Mouse (Mus musculus) c-Kit-positive CD71-positive TER-119-positive erythroid progenitor cells, embryonic 14.5 days (primary cell): ENCODE measurements around the gene Npas1.

Source experiments
- DNase-seq: peaks from one replicate; pipeline ENCODE4 v3.0.0-alpha.2; 2013; ENCODE audit warnings: low spot score

Npas1 gene

DNA sequence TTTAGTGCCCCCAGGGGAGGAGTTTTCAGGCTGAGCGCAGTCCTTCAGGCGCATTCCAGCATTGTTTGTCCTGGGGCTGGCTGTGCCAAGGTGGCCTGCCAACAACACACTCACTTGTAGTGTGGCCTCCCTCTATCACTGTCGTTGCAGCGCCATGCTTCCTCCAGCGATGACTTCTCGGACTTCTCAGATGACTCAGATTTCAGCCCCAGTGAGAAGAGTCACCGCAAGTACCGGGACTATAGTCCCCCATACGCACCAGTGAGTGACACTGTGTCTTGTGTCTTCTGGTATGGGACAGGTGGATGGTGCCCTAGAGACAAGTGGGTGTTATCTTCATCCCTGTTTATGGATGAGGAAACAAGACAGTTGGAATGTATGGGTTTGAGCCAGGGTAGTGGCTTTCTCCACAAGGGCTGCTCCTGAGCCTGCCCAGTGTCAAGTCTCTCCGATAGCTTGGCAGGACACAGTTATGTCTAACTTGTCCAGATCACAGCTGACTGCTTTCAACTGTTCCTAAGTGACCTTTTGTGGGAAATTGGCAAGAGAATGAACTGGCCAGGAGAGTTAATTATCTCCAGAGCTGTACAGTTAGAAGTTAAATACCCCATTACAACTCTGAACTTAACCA lies 60.3 kb downstream of the Npas1 start:
- no peak for DNase-seq

DNA sequence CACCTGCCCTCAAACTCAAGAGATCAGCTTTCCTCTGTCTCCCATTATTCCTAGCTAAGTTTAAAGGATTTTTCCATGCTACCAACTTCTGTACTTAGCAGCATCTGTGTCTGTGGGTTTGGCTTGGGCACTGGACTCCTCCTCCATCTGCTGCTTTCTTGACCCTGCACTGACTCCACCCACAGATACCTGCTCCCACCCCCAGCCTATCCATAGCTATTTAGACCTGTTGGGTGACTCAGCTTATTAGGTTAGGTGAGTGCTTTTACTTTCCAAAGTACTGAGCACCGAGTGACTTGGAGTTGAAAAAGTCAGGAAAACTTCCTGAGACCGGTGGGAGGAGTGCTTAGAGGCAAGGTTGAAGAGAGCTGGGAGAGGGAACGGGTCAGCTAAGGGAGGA lies 62.1 kb downstream of the Npas1 start:
- no peak for DNase-seq

- DNase-seq, result no peak
Observed at GRCm38 (mm10) chr7:16412930-16413329, 64.6 kb downstream of the Npas1 start.

GRCm38 (mm10) chr7:16412220-16412896 lies 65.2 kb downstream of the Npas1 start:
- no peak for DNase-seq

- no peak for DNase-seq
Observed at GRCm38 (mm10) chr7:16411100-16411499, 66.4 kb downstream of the Npas1 start.

DNA sequence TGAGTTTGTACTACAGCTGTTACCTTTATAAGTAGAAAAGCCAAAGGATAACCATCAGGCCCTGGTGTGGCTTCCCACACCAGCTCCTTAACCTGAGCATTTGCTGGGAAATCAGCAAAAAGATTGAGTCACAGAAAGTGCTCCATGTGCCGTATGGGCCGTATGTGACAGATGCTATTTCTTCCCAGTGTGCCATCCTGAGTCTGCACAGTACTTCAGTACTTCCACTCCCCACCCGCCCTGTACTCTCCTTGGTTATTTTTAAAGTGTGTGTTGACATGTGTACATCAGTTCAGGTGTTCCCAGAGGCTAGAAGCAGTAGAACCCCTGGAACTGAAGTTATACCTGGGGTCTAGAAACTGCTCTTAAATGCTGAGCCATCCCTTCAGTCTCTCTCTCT lies 70.5 kb downstream of the Npas1 start:
- DNase-seq, result no peak
